Mouse (Mus musculus) intestine, embryonic 14.5 days (tissue): ENCODE measurements around the gene Pfn5. TPM values are rescaled to one million over a fixed set of nuclear protein-coding genes. Genes with fewer than 3 reads are reported as not detected.
"Not testable (repeated sequence)": the region's sequence is repeated elsewhere in the genome, so short reads cannot be mapped to it uniquely, and the experiment has no call there.

Experiments used
- ATAC-seq: fragments of 200-750 bp; cut with Nextera tagmentation; replicated peaks from 2 replicates; pipeline ENCODE4 v1.8.0; 2017; ENCODE audit warnings: low read depth, moderate number of reproducible peaks, moderate TSS enrichment, moderate library complexity; ENCODE audit not compliant: low FRiP score, low TSS enrichment
- DNase-seq: peaks from one replicate; pipeline ENCODE4 v3.0.0-alpha.2; 2018; ENCODE audit warnings: low spot score
- H3K27ac ChIP-seq: fragments of 300-500 bp; sonication (generic); 2 replicates; pipeline ENCODE4 v1.5.1; 2014; ENCODE audit warnings: low read depth, mild to moderate bottlenecking, control low read depth
- H3K27me3 ChIP-seq: fragments of 300-500 bp; sonication (generic); replicated peaks from 2 replicates; pipeline ENCODE4 v1.6.1; 2014; ENCODE audit warnings: low read length, control low read depth; ENCODE audit not compliant: control insufficient read depth, insufficient read depth
- H3K36me3 ChIP-seq: fragments of 300-500 bp; sonication (generic); 2 replicates; pipeline ENCODE4 v1.6.1; 2014; ENCODE audit warnings: low read length, control low read depth; ENCODE audit not compliant: control insufficient read depth, insufficient read depth
- H3K4me1 ChIP-seq: fragments of 300-500 bp; sonication (generic); replicated peaks from 2 replicates; pipeline ENCODE4 v1.6.1; 2014; ENCODE audit warnings: low read length, control low read depth, mixed read lengths; ENCODE audit not compliant: control insufficient read depth, insufficient read depth
- H3K4me2 ChIP-seq: fragments of 300-500 bp; sonication (generic); 2 replicates; pipeline ENCODE4 v1.6.1; 2014; ENCODE audit warnings: low read length
- H3K4me3 ChIP-seq: fragments of 300-500 bp; sonication (generic); 2 replicates; pipeline ENCODE4 v1.5.1; 2014; ENCODE audit warnings: low read depth, low read length, control low read depth, mixed read lengths
- H3K9ac ChIP-seq: fragments of 300-500 bp; sonication (generic); 2 replicates; pipeline ENCODE4 v1.6.1; 2014; ENCODE audit warnings: mild to moderate bottlenecking, low read length
- H3K9me3 ChIP-seq: fragments of 300-500 bp; sonication (generic); 2 replicates; pipeline ENCODE4 v1.6.1; 2016; ENCODE audit warnings: low read length, control low read depth; ENCODE audit not compliant: control insufficient read depth
- WGBS: fragments of 180-500 bp; shearing (Covaris S2); extraction: QIAGEN DNeasy Blood & Tissue Kit; methylation state at CpG from one replicate; pipeline ENCODE4 v1.1.7; 2014; 5-methylcytosine and 5-hydroxymethylcytosine counted together
- polyA plus RNA-seq: library from polyadenylated mRNA; unstranded; fragments of >200 nt; fragmentation: Nextera tagmentation; extraction: Ambion mirVana; gene quantifications from 2 replicates; pipeline ENCODE4 v1.2.1, GENCODE M21; 2014

Gene Pfn5
- not detected in 2 replicates for polyA plus RNA-seq

GRCm38 (mm10) chrX:95557887-95558286, at the start of gene Pfn5, which contains the start of gene Asb12:
Gene Pfn5, plus strand, starts transcription at chrX:95558104.
Gene Asb12, minus strand, starts transcription at chrX:95557987.
- 88% methylated on average over 2 of the region's 2 CpGs for WGBS
- ATAC-seq (no peak), DNase-seq (no peak)
- Histone ChIP-seq H3K9me3 (no peaks in the 10 kb centered on the region), H3K9ac (no peak within 1 kb of the TSS), H3K27me3 (no peaks in the 10 kb centered on the region), H3K4me3 (no peak within 1 kb of the TSS), H3K36me3 (no peaks in the 10 kb centered on the region), H3K4me1 (no peaks in the 10 kb centered on the region), H3K27ac (no peak within 1 kb of the TSS), H3K4me2 (no peak within 1 kb of the TSS)

- Histone ChIP-seq H3K4me2 (no peak overlapping the region), H3K36me3 (no peaks in the 10 kb centered on the region), H3K9me3 (no peaks in the 10 kb centered on the region), H3K4me1 (no peaks in the 10 kb centered on the region), H3K27ac (no peak overlapping the region), H3K9ac (no peak overlapping the region), H3K27me3 (no peaks in the 10 kb centered on the region), H3K4me3 (no peak overlapping the region)
- ATAC-seq (no peak), DNase-seq (no peak)
Measured at GRCm38 (mm10) chrX:95523883-95524282, 34.0 kb upstream of the Pfn5 start.

GRCm38 (mm10) chrX:95525166-95525565, 32.7 kb upstream of the Pfn5 start:
- 67% methylated on average over 2 of the region's 2 CpGs for whole genome bisulfite sequencing
- no peak for ATAC-seq

GRCm38 (mm10) chrX:95535493-95535892, 22.4 kb upstream of the Pfn5 start:
- H3K9ac ChIP-seq, H3K27me3 ChIP-seq, H3K4me2 ChIP-seq, ATAC-seq, H3K4me1 ChIP-seq, H3K4me3 ChIP-seq, H3K27ac ChIP-seq, H3K36me3 ChIP-seq, DNase-seq, H3K9me3 ChIP-seq: not testable (repeated sequence)
- 88% methylated on average over 2 of the region's 2 CpGs for WGBS

More at GRCm38 (mm10) chrX:95525166-95525565, 32.7 kb upstream of the Pfn5 start:
- H3K4me3 ChIP-seq = no peak overlapping the region
- H3K27ac ChIP-seq = no peak overlapping the region
- H3K27me3 ChIP-seq = no peaks in the 10 kb centered on the region
- H3K4me1 ChIP-seq = no peaks in the 10 kb centered on the region
- no peak for DNase-seq
- H3K9me3 ChIP-seq = no peaks in the 10 kb centered on the region
- H3K36me3 ChIP-seq = no peaks in the 10 kb centered on the region
- no peak overlapping the region for H3K4me2 ChIP-seq
- no peak overlapping the region for H3K9ac ChIP-seq

GRCm38 (mm10) chrX:95554321-95554720, 3.6 kb upstream of the Pfn5 start:
- Histone ChIP-seq H3K4me2 (no peak overlapping the region), H3K9ac (no peak overlapping the region), H3K27me3 (no peaks in the 10 kb centered on the region), H3K9me3 (no peaks in the 10 kb centered on the region), H3K4me3 (no peak overlapping the region), H3K36me3 (no peaks in the 10 kb centered on the region), H3K27ac (no peak overlapping the region), H3K4me1 (no peaks in the 10 kb centered on the region)
- ATAC-seq (no peak), DNase-seq (no peak)
- WGBS = 61% methylated on average over 4 of the region's 4 CpGs

GRCm38 (mm10) chrX:95600609-95601008, 42.7 kb downstream of the Pfn5 start:
- Histone ChIP-seq H3K4me3 (no peak overlapping the region), H3K4me2 (no peak overlapping the region), H3K27ac (no peak overlapping the region), H3K4me1 (no peaks in the 10 kb centered on the region), H3K9me3 (no peaks in the 10 kb centered on the region), H3K9ac (no peak overlapping the region), H3K36me3 (no peaks in the 10 kb centered on the region), H3K27me3 (no peaks in the 10 kb centered on the region)
- 31% methylated on average over 5 of the region's 5 CpGs for WGBS
- ATAC-seq = peak; percentile 47; the same call in 1 of the 2 replicates
- DNase-seq = no peak

Other genes with a start within 250 kb of the Pfn5 start
- 10.8 and 12.6 TPM in 2 replicates for gene Amer1, start 113.2 kb upstream of the Pfn5 start, polyA plus RNA-seq
- gene Asb12, start 117 bp upstream of the Pfn5 start, polyA plus RNA-seq = not detected in 2 replicates
- 20.2 and 23.4 TPM in 2 replicates for gene Zc4h2, start 100.4 kb downstream of the Pfn5 start, polyA plus RNA-seq
- gene Zc3h12b, start 153.6 kb downstream of the Pfn5 start, polyA plus RNA-seq = 3.0 and 4.3 TPM in 2 replicates